Mouse (Mus musculus) G1E (cell line): ENCODE data around the gene Sptbn4.

Experiments used
- CTCF ChIP-seq: IDR thresholded peaks from 2 replicates; pipeline ENCODE4 v1.5.1; 2012; ENCODE audit warnings: low read depth, low read length, inconsistent platforms, mixed read lengths
- GATA1 ChIP-seq: IDR thresholded peaks from 2 replicates; pipeline ENCODE4 v1.6.1; 2012; ENCODE audit warnings: borderline replicate concordance, low read length, inconsistent platforms, mixed read lengths
- GATA2 ChIP-seq: IDR thresholded peaks from 2 replicates; pipeline ENCODE4 v1.6.1; 2012; ENCODE audit warnings: low read depth, low read length, inconsistent platforms, borderline replicate concordance
- TAL1 ChIP-seq: conservative IDR thresholded peaks from 2 replicates; pipeline ENCODE4 v1.6.1; 2012; ENCODE audit warnings: low read depth, low read length, inconsistent platforms, mixed read lengths

DNA sequence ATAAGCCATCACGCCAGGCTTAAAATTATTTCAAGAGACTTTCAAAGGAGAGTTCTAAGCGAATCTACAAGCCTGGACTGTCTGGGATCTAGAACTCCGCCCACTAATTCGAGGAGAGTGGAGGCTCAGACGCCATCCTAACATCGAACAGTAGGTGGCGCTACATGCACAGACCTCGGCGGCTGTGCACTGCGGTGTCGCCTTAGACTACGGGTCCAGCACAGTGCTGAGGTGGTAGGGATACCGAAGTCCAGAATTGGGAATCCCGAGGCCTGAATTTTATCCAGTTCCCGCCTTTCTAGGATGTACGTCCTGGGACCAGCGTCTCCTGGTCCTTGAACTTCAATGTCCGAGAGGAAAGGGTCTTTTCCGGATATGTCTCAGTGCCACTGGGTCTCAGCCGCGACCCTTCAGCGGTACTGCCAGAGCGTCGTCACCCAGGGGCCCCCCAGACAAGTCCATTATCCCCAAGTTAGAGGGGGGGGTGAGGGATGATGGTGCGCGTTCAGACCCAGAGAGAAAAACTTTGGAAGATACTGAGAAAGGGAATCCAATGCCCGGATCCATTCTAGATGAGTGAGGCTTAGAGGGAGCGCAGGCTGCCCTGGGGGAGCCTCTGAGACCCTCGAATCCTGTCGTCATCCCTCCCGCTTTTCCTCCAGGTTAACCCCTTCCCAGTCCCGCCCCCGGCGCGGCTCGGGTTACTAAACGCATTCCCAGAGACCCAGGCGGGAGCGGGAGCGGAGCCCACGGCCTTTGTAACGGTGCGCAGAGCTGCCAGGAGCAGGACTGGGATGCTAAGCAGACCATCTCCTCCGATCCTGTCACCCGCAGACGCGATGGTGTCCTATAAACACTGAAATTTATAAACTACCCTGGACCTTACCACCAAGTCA is 111.3 kb downstream of the Sptbn4 start:
- TF ChIP-seq CTCF (peak; percentile 84), GATA1 (no peak), GATA2 (no peak), TAL1 (no peak)
